Mouse (Mus musculus) intestine, embryonic 14.5 days (tissue): ENCODE results near the gene Tbp. TPM values are rescaled to one million over a fixed set of nuclear protein-coding genes. Genes with fewer than 3 reads are reported as not detected.
A peak's percentile ranks its signal among the peaks of the same experiment; 100 is the strongest.
"Not testable (repeated sequence)": the region's sequence is repeated elsewhere in the genome, so short reads cannot be mapped to it uniquely, and the experiment has no call there.

ENCODE experiments used
- ATAC-seq: fragments of 200-750 bp; cut with Nextera tagmentation; replicated peaks from 2 replicates; pipeline ENCODE4 v1.8.0; 2017; ENCODE audit warnings: low read depth, moderate number of reproducible peaks, moderate TSS enrichment, moderate library complexity; ENCODE audit not compliant: low FRiP score, low TSS enrichment
- DNase-seq: peaks from one replicate; pipeline ENCODE4 v3.0.0-alpha.2; 2018; ENCODE audit warnings: low spot score
- H3K27ac ChIP-seq: fragments of 300-500 bp; sonication (generic); 2 replicates; pipeline ENCODE4 v1.5.1; 2014; ENCODE audit warnings: low read depth, mild to moderate bottlenecking, control low read depth
- H3K27me3 ChIP-seq: fragments of 300-500 bp; sonication (generic); replicated peaks from 2 replicates; pipeline ENCODE4 v1.6.1; 2014; ENCODE audit warnings: low read length, control low read depth; ENCODE audit not compliant: control insufficient read depth, insufficient read depth
- H3K36me3 ChIP-seq: fragments of 300-500 bp; sonication (generic); 2 replicates; pipeline ENCODE4 v1.6.1; 2014; ENCODE audit warnings: low read length, control low read depth; ENCODE audit not compliant: control insufficient read depth, insufficient read depth
- H3K4me1 ChIP-seq: fragments of 300-500 bp; sonication (generic); replicated peaks from 2 replicates; pipeline ENCODE4 v1.6.1; 2014; ENCODE audit warnings: low read length, control low read depth, mixed read lengths; ENCODE audit not compliant: control insufficient read depth, insufficient read depth
- H3K4me2 ChIP-seq: fragments of 300-500 bp; sonication (generic); 2 replicates; pipeline ENCODE4 v1.6.1; 2014; ENCODE audit warnings: low read length
- H3K4me3 ChIP-seq: fragments of 300-500 bp; sonication (generic); 2 replicates; pipeline ENCODE4 v1.5.1; 2014; ENCODE audit warnings: low read depth, low read length, control low read depth, mixed read lengths
- H3K9ac ChIP-seq: fragments of 300-500 bp; sonication (generic); 2 replicates; pipeline ENCODE4 v1.6.1; 2014; ENCODE audit warnings: mild to moderate bottlenecking, low read length
- H3K9me3 ChIP-seq: fragments of 300-500 bp; sonication (generic); 2 replicates; pipeline ENCODE4 v1.6.1; 2016; ENCODE audit warnings: low read length, control low read depth; ENCODE audit not compliant: control insufficient read depth
- WGBS: fragments of 180-500 bp; shearing (Covaris S2); extraction: QIAGEN DNeasy Blood & Tissue Kit; methylation state at CpG from one replicate; pipeline ENCODE4 v1.1.7; 2014; 5-methylcytosine and 5-hydroxymethylcytosine counted together
- polyA plus RNA-seq: library from polyadenylated mRNA; unstranded; fragments of >200 nt; fragmentation: Nextera tagmentation; extraction: Ambion mirVana; gene quantifications from 2 replicates; pipeline ENCODE4 v1.2.1, GENCODE M21; 2014

Tbp gene
- polyA plus RNA-seq, 1 experiment from 2014 or later, result 52.4 TPM

DNA sequence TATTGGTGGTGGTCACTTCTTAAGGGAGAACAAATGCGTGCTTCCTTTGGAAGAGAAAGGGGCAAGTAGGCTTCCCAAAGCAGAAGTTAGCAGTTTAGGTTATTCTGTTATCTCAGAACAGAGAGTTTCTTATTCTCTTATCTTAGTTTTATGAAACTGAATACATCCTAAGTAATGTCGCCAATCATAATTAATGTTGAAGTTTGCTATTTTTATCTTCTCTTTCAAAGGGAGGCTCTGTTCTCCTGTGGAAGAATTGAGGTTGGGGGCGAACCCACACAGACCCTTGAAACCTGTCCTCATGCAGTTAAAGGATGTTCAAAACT is 28.1 kb downstream of the Tbp start:
- 46% methylated on average over 3 of the region's 3 CpGs for WGBS
- Histone ChIP-seq H3K27me3 (no peaks in the 10 kb centered on the region), H3K27ac (no peak overlapping the region), H3K9me3 (no peaks in the 10 kb centered on the region), H3K4me3 (peak overlapping the region; percentile 82), H3K4me2 (peak overlapping the region; percentile 71), H3K4me1 (peaks cover 9% of the 10 kb centered on the region; the same call in 1 of the 2 replicates), H3K36me3 (peaks cover 30% of the 10 kb centered on the region), H3K9ac (peak overlapping the region; percentile 72)
- DNase-seq (no peak), ATAC-seq (no peak)

DNA sequence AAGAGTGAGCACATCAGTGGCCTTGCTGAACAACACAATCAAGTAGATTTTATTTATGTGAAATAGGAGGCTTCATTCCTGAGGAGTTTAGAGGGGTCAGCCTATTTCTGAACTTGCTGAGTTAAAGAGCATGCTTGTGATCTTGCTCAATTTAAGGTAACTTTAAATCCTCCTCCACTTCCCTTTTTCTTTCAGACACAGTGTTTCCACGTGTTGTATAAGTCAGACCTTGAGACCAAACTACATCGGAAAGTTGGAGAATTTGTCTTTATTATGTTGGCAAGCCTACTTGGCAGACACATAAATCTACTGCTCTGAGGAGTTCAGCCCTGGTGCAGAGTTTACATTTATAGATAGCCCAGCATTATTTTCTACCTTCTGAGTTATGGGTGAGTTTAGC is 29.2 kb downstream of the Tbp start:
- 77% methylated on average over 2 of the region's 2 CpGs for WGBS
- no peak overlapping the region for H3K27ac ChIP-seq
- H3K4me2 ChIP-seq, result no peak overlapping the region
- H3K4me3 ChIP-seq, result no peak overlapping the region
- peaks cover 9% of the 10 kb centered on the region; the same call in 1 of the 2 replicates for H3K4me1 ChIP-seq
- no peak for DNase-seq
- ATAC-seq, result no peak
- H3K27me3 ChIP-seq, result no peaks in the 10 kb centered on the region
- H3K9me3 ChIP-seq, result no peaks in the 10 kb centered on the region
- no peak overlapping the region for H3K9ac ChIP-seq
- H3K36me3 ChIP-seq, result peaks cover 19% of the 10 kb centered on the region

DNA sequence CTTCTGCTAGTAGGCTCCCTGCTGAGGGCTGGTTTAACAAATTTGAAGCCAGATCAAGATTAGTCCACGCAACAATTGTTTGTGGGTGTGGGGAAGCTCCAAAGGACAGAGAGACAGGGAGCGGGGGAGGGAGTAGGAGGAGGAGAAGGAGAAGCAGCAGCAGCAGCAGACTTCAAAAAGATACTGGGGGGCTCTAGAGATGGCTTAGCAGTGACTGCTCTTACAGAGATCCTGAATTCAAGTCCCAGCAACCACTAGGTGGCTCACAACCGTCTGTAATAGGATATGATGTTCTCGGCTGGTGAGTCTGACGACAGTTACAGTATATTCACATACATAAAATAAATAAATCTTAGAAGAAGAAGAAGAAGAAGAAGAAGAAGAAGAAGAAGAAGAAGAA is 30.5 kb downstream of the Tbp start:
- no peak overlapping the region for H3K27ac ChIP-seq
- H3K9me3 ChIP-seq, result no peaks in the 10 kb centered on the region
- DNase-seq (no peak), ATAC-seq (no peak)
- H3K4me3 ChIP-seq, result no peak overlapping the region
- peaks cover 6% of the 10 kb centered on the region for H3K36me3 ChIP-seq
- H3K9ac ChIP-seq, result no peak overlapping the region
- no peak overlapping the region for H3K4me2 ChIP-seq
- peaks cover 9% of the 10 kb centered on the region; the same call in 1 of the 2 replicates for H3K4me1 ChIP-seq
- H3K27me3 ChIP-seq, result peaks cover under 1% of the 10 kb centered on the region
- WGBS, result 12% methylated on average over 5 of the region's 5 CpGs

- ATAC-seq (no peak), DNase-seq (no peak)
- no peak overlapping the region for H3K9ac ChIP-seq
- 65% methylated on average over 11 of the region's 11 CpGs for WGBS
- peaks cover 18% of the 10 kb centered on the region for H3K27me3 ChIP-seq
- H3K4me3 ChIP-seq, result no peak overlapping the region
- no peaks in the 10 kb centered on the region for H3K4me1 ChIP-seq
- no peaks in the 10 kb centered on the region for H3K36me3 ChIP-seq
- H3K4me2 ChIP-seq, result no peak overlapping the region
- H3K27ac ChIP-seq, result no peak overlapping the region
- no peaks in the 10 kb centered on the region for H3K9me3 ChIP-seq
Measured at GRCm38 (mm10) chr17:15535162-15535800, 35.6 kb downstream of the Tbp start.

DNA sequence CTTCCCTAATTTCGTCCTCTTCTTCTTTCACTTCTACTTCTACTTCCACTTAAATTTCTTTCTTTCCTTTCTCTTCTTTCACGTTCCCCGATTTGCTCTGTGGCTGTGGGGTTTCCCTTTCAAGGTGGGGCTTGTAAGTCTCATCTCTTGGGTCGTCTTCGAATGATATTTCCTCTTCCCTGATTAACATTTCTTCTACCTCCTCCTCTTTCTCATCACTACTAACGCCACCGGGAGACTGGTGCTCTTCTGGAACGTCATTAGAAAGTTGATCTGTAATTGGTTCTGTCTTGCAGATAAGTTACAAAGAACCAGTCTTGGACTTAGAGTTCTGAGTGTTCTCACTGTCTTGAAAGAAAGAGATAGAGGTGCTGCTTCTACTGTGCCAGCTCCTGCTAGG is 36.3 kb downstream of the Tbp start:
- H3K4me1 ChIP-seq, result no peaks in the 10 kb centered on the region
- no peak for ATAC-seq
- peaks cover 18% of the 10 kb centered on the region for H3K27me3 ChIP-seq
- H3K9me3 ChIP-seq, result no peaks in the 10 kb centered on the region
- H3K27ac ChIP-seq, result no peak overlapping the region
- no peak for DNase-seq
- H3K4me2 ChIP-seq, result peak overlapping the region; percentile 66
- peak overlapping the region; percentile 36 for H3K4me3 ChIP-seq
- no peak overlapping the region; the same call in 1 of the 2 replicates for H3K9ac ChIP-seq
- 22% methylated on average over 8 of the region's 8 CpGs for WGBS
- no peaks in the 10 kb centered on the region for H3K36me3 ChIP-seq

DNA sequence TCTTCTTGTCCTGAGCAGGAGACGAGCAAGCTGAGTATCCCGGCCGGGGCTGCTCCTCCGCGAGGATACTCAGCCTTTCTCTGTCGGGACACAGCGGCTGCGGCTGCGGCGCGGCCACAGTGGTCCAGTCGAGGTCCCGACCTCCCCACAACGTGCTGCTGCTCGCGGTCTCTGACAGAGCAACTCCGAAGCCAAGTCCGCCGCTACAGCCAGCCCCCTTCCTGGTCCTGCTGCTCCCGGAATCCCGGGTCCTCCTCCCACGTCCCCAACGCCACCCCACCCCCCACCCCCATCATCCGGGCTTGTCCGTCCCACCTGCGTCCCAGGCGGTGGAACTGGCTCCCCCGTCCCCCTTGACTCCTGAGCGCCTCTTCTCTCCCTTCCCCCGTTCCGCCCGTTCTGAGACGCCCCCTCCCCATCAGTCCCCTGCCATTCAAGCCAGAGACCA is 36.8 kb downstream of the Tbp start:
- H3K36me3 ChIP-seq, result no peaks in the 10 kb centered on the region
- no peak overlapping the region for H3K27ac ChIP-seq
- ATAC-seq (no peak), DNase-seq (peak; percentile 66)
- no peaks in the 10 kb centered on the region for H3K9me3 ChIP-seq
- H3K9ac ChIP-seq, result peak overlapping the region; percentile 31; the same call in 1 of the 2 replicates
- peaks cover 18% of the 10 kb centered on the region for H3K27me3 ChIP-seq
- peak overlapping the region; percentile 36 for H3K4me3 ChIP-seq
- no peaks in the 10 kb centered on the region for H3K4me1 ChIP-seq
- peak overlapping the region; percentile 66 for H3K4me2 ChIP-seq
- WGBS, result under 1% methylated on average over 33 of the region's 33 CpGs

DNA sequence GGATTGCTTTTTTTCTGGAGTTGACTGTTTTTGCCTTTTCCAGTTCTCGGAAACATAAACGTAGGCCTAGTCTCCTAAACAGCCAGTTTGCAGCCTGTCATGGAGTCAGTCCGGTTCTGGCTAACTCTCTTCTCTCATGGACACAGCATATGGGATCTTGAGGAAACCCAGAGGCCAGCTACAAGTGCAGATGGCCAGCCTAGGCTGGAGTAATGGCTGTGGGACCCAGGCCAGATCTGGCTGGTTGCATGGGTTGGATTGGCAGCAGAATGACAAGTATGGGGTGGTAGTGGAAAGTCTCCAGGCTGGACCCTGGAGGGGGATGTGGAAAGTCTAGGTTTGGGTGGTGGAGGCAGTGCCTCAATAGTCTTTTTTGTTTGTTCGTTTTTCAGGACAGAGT is 40.6 kb downstream of the Tbp start:
- H3K36me3 ChIP-seq, result no peaks in the 10 kb centered on the region
- WGBS, result 69% methylated on average over 4 of the region's 4 CpGs
- no peak overlapping the region for H3K9ac ChIP-seq
- H3K4me3 ChIP-seq, result no peak overlapping the region
- no peaks in the 10 kb centered on the region for H3K4me1 ChIP-seq
- no peak overlapping the region for H3K4me2 ChIP-seq
- H3K27me3 ChIP-seq, result peaks cover 16% of the 10 kb centered on the region
- H3K27ac ChIP-seq, result no peak overlapping the region
- 0 out of 2 replicates have a peak, but pooled peaks cover 3% of the 10 kb centered on the region for H3K9me3 ChIP-seq
- ATAC-seq, result no peak
- no peak for DNase-seq

GRCm38 (mm10) chr17:15543868-15544267 is 44.2 kb downstream of the Tbp start:
- H3K4me3 ChIP-seq, H3K27ac ChIP-seq, DNase-seq, H3K9me3 ChIP-seq, H3K4me1 ChIP-seq, H3K27me3 ChIP-seq, ATAC-seq, H3K36me3 ChIP-seq, H3K4me2 ChIP-seq, H3K9ac ChIP-seq: not testable (repeated sequence)
- 63% methylated on average over 3 of the region's 4 CpGs for WGBS

- Histone ChIP-seq H3K9me3 (0 out of 2 replicates have a peak, but pooled peaks cover 3% of the 10 kb centered on the region), H3K36me3 (no peaks in the 10 kb centered on the region), H3K27me3 (no peaks in the 10 kb centered on the region), H3K4me1 (no peaks in the 10 kb centered on the region), H3K9ac (no peak overlapping the region), H3K27ac (no peak overlapping the region), H3K4me2 (no peak overlapping the region), H3K4me3 (no peak overlapping the region)
- WGBS, result 72% methylated on average over 4 of the region's 4 CpGs
- ATAC-seq (no peak), DNase-seq (no peak)
Measured at GRCm38 (mm10) chr17:15546440-15546839, 46.8 kb downstream of the Tbp start.
